Mouse (Mus musculus) layer of hippocampus, postnatal 25 days (tissue): ENCODE results near the gene Maml3. TPM values are rescaled to one million over a fixed set of nuclear protein-coding genes. Genes with fewer than 3 reads are reported as not detected.
A peak's percentile ranks its signal among the peaks of the same experiment; 100 is the strongest.

Experiments
- DNase-seq, 2 experiments: peaks; one replicate each; pipeline ENCODE4 v3.0.0; 2022; ENCODE audit warnings: mixed read lengths in 2 of 2, low spot score in 1 of 2; ENCODE audit errors: extremely low spot score in 1 of 2
- total RNA-seq, 2 experiments: library from RNA; stranded (reverse); gene quantifications; 2 replicates each; pipeline ENCODE4 v1.2.3; 2021

Gene Maml3
- total RNA-seq, 2 experiments from 2014 or later: 7.3 to 10.0 TPM

DNA sequence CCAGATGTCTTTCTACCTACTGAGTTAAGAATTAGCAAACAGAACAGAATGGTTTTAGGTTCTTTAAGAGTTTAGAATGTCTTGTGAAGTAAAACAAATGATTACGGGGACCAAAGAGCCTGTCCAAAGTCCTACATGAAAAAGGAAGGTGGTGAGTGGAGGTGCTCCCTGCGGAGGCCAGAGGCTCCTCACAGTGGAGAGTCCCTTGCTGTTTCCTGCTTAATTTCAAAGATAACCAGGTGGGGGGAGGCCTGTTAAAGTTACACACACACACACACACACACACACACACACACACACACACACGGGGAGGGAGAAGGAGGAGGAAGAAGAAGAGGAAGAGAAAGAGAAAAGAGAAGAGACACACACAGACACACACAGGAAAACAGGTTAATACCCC lies 139.9 kb downstream of the Maml3 start:
- no peak for DNase-seq

DNA sequence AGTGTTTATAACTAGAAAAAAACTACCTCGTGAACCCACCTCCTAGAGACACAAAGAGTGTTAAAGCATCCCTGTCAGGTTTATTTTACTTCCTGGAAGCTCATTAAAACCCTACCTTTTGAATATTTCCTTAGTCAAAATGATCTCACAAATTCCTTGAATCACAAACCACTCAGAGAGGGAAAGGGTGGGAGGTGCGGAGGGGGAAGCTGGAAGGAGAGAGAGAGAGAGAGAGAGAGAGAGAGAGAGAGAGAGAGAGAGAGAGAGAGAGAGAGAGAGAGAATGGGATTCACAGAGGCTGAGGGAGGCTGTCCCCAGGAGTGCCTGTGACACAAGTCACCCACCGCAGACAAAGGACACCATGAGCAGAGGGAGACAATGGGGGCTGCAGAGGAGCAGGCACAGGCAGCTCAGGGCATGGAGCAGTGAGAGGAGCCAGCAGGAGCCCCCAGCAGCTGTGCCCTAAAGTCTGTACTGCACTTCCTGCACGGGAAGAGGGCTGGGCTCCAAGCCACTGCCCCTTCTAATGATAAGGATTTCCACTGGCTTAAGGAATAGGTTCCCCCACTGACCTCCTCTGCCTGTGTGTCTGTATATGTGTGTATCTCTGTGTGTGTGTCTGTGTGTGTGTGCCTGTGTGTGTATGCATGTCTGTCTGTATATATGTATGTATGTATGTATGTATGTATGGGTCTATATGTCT lies 140.8 kb downstream of the Maml3 start:
- no peak for DNase-seq

DNA sequence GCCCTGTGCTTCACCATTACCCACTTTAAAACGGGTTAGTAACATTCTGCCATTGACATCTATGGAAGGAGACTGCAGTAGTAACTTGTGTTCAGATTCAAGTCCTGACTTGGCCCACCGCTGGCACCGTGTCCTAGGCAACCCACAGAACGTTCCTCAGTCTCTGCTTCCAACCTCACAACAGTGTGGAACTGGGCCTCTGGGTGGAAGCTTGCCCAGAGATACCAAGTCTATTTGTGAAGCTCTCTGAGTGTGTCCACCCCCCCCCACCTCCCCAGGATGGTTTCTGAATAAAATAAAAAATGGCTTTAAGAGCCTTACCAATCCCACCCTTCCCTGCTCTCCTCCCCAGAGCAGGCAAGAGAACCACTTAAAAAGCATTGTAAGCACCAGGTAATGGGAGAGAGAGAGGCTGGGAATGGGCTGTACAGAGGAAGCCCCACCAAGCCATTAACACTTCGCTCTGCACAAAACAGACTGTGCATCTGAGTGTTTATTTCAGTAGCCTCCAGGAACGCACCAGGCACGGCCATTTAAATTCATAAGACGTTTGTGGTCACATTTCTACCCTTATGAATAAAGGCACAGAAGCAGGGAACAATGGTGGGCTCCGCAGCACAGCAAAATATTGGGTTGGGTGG lies 141.6 kb downstream of the Maml3 start:
- no peak for DNase-seq

DNA sequence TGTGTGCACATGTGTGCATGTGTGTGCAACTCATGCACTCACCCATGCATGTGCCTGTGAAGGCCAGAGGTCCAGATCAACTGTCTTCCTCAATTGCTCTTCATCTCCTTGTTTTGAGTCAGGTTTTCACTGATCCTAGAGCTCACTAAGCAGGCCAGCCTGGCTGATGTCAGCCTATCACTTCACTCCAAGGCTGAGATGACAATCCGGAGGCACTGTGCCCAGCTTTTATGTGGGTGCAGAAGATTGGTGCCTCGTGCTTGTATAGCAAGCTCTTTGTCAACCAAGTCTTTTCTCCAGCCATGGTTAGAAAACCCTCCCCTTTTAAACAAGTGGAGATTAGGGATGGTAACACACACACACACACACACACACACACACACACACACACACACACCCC lies 146.1 kb downstream of the Maml3 start:
- DNase-seq: no peak

DNA sequence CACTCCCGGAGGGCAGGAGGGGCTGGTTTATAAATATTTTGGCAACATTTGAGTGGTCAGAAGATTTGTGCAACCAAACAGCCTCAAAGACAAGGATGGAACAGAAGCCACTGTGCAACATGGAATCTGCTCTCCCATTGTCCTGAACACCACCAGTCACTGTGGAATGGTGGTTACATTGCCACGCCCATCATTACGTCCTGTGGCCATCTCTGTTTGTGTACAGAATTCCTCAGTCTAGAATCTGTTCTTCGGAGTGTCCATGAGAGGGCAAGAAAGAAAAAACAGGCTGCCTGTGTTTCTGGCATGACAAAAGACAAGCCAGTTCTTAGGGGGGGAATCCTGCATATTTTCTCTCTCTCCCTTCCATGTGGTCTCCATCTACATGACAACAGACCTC lies 150.4 kb downstream of the Maml3 start:
- no peak for DNase-seq

DNA sequence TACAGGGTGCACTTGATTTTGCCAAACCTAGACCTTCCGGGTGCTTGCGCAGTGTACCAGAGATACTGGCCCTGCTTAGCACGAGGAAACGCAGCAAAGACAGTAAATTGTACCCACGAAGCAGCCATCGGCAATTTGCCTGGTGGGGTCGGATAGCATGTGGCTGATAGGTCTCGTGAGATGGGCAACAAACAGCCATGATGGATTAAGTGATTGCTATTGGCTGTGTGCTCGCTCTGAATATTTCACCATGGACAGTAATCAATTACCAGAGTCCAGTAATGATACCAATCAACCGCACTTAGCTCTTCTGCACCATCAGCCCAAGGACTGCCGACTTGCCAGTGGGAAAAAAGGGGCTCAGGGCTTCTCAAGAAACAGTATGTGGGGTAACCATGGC lies 150.9 kb downstream of the Maml3 start:
- no peak for DNase-seq

DNA sequence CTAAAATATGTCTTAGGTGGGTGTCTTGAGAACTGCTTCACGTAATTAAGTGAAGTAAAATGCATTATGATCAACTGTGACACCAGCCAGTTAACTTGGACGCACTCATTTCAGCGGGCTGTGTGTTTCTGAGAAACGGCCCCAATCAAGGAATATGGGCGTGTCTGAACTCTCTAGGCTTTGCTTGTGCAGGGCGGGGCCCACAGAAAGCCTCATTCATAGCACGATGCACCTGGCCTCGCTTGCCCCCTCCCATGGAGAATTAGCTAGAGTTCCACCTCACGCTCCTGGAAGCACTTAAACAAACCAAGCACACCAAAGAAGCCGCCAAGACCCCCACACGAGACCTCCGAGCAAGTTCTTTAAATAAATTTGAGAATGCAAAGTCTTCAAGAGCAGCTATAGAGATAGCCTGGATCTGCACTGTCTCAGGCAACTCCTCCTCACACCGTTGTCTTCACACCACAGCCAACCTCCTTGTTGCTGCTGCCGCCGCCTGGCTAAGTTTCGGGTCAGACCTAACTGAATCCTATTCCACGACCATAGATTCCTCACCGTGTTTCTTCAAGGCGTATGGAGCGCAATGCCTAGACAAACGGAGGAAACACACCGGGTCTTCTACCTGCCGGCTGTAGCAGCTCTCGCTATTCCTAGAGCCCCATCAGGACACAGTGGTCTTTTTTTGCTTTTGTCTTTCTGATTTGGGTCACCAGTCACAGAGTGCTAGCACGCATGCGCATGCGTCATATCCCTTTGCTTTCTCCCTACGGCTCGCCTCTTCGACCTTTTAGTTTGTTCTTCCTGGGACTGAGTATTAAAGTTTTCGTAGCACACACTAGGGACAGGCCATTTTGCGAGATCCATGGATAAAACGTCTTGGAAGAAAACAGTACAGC lies 151.9 kb downstream of the Maml3 start:
- no peak for DNase-seq

DNA sequence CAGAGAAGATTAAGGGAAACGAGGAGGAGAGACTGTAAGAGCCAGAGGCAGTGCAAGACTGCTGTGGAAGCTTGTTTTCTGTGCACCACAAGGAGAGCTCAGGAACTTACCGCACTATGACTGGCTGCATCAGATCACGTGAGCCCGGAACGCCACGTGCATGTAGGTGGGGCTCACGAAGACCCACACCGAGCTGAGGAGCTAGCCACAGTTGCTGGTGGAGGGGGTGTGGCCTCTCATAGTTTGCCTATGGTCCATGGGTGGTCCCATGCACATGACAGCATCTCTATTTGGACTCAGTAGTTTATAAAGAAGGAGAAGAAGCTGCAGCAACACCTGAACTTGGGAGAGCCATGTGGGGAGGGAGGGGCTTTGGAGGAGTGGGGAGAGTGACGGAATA lies 152.6 kb downstream of the Maml3 start:
- DNase-seq: no peak

DNA sequence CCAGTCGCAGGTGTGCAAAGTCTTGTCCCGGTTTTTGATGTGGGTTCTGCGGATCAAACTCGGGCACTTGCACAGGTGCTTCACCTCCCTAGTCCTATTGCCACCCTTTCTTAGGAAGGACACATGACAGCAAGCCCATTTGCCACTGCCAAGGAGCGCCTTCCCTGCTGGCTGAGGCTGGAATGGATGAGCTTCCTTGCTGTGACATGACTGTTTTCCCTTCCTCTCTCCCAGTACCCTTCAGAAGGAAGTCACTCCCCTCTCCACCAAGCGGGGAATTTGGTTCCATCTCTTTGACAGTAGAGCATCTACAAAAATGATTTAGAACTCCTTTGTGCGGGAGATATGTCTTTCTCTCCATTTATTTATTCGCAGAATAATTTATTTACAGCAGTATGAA lies 155.2 kb downstream of the Maml3 start:
- DNase-seq: no peak

DNA sequence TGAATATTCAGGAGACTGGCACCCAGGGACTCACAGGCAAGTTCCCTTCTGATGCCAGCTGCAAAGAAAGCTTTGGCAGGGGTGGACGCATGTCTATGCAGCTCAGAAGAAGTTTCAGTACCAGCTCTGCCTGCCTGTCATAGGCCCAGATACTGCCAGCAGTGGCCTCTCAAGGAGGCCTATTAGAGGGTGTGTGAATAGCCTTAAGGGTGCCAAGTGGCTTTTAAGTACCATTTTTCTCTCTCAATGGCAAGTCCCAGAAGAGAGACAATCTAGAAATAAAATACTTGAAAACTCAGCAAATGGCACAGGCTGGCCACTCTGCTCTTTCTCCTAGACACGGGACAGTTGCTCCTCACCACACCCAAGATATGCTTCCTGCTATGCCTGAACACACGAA lies 157.7 kb downstream of the Maml3 start:
- no peak for DNase-seq

DNA sequence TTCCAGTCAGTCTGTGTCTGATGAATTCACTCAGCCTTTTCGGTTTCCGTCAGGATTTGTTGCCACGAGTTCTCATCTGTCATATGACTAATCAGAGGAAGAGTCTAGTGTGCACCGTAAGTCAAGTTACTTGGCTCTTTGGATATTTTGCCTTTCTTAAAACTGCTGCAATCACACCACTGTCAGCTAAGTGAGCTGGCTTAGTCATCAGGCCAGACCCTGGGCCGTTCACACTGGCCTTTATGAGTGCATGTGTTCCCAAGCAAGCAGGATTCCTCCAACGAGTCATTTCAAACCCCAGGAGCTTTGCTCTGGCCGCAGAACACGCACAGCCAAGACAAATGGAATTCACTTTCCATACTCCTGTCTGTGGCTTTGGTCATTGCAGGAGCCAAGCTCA lies 161.2 kb downstream of the Maml3 start:
- no peak for DNase-seq

DNA sequence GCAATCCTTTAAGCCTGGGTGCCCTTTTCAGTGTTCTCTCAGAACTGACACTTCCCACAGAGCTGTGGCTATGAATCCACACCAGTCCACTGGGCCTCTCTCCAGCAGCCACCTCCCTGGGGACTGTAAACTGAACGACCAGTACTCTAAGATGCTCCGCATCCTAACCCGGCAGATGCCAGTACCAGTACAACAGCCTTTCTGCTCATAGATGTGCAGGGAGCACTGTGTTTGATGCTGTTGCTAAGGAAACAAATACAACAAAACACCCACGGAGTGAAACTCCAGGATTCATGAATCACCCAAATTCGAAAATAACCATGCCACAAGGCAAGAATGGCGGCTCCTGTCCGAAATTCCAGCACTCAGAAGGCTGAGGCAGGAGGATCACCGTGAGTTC lies 163.1 kb downstream of the Maml3 start:
- peak in 1 of 2 experiments; percentile 31 for DNase-seq

DNA sequence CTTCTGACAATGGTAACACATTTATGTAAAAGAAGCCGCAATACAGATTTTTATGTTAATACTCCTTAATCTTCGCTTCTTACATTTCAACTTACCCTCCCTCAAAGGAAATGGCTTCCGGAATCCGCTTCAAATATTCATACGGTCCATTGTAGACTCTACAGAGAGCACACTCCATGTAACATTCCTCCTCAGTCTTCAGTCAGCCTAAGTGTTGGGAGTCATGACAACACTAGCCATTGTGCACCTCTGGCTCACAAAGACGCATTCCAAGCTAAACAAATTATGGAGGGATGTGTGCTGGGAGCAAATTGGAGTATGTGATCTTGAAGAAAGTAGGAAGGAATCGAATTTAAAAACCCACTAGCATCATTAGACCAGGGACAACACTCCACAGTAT lies 165.0 kb downstream of the Maml3 start:
- no peak for DNase-seq

DNA sequence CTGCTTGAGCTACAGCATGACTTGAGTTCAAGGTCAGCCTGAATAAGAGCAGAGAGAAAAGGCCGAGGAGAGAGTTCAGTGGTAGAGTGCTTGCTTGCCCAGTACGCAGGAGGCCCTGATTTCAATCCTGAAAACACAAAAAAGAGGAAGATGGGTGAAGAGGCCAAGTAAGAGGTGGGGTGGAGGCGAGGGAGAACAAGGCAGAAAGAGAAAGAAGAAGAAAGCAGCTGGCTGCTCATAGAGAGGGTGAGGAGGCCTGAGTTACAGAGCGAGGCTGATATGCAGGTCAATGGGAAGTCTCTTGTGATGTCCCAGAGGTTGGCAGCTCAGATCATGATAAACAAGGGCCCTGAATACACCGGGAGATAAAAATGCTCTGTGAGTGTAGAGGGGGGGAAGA lies 165.8 kb downstream of the Maml3 start:
- DNase-seq: no peak

DNA sequence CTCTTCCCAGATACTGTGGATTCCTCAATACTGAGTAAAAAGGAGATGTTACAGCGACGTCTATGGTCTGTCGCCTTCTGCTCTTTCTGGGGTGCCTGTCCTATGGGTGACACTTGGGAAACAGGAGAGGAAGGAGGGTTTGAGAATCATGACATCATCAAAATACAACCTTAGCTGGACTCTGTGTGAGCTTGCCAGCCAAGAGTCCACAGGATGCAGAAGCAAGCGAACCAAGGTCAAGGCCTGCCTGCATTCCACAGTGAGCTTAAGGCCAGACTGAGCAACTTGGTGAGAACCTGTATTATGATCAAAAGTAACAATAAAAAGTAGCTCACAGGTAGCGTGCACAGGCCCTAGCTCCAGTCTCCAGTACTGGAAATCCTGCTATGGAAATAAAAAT lies 167.7 kb downstream of the Maml3 start:
- DNase-seq: no peak

DNA sequence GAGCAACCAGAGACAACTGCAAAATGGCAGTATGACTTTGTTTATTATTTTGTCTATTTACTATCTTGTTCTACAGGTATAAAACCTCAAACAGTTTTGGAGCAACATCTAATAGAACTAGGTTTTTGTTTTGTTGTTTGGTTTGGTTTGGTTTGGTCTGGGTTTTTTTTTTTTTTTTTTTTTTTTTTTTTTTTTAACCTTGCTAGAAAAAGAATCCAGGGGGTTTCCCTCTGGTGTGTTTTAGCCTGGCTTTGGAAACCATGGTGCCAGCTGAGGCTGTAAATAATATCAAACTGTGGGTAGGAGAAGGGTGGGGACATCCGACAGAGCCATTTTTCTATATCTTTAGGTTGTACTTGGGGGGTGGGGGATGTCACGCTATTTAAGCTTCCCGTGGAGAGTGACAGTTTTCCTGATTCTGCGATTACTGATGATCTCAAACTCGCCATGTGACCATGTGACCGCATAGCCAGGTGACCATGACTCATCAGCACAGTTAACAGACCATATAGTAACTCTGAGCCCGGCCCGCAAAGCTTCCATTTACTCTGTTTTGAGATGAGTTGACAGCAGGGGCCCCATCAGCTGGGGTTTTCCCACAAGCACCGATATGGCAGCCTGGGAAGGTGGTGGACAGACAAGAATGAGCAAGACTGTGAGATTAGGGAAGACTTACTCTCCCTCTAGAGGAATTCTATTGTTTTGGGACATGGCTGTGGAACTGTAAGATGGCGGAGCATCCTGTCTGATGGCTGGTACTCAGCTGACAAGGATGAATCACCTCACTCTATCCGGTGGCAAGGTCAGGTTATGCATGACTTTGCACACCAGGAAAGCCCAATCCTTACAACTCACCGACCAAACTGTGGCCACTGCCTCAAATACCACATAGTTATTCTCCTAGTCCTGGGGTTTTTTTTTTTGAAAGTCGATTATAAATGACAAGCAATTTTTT lies 170.1 kb downstream of the Maml3 start:
- no peak for DNase-seq

DNA sequence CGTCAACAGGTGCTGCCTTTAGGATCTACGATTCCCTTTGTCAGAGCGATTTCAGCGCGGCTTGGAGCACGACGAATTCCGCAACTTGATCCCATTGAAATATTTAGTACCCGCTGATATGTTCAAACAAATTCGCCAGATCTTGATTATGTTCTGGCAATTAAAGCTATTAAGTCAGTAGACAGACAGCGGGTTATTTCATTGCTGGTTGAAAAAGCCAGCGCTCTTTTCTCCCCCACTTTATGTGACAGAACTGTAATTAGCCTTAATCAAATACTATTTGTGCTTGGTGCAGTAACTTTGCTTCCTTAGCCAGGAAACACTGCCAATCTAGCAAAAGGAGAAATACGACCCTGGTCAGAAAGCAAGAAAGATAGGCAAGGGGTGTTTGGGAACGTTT lies 176.7 kb downstream of the Maml3 start:
- no peak for DNase-seq

DNA sequence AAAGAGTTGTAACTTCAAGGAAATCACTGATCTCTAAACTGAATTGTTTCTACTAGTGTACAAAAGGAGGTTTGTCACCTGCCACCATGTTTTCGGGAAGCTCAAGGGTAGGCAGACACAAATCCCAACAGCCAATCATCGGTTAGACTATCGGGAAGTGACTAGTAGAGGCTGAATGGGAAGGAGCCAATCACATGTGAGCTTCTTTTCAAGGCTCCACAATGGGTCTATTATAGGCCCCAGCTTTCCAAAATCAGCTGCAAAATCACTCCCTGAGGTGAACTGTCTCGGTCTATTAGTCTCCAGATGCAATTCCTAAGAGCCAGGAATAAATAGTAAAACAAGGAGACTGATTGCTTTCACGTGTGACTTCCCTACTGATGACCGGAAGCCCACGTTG lies 177.3 kb downstream of the Maml3 start:
- DNase-seq: no peak

DNA sequence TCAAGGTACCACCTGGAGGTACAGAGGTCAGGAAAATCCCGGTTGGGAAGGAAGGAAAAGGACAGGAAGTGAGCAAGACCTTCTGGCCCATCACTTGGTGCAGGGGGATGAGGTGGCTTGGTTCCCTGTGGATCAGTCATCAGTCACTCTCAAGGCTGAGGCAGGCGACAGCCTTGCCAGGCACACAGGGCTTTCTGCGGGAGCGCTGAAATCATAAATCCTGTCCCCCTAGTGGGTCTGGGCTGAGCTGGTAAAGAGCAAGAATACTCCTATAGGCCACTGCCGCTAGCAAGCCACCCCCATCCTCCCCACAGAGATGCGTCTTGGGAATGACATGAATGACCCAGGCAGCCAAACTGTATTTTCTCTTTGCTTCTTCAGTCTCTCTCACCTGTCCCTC lies 177.8 kb downstream of the Maml3 start:
- DNase-seq: no peak

DNA sequence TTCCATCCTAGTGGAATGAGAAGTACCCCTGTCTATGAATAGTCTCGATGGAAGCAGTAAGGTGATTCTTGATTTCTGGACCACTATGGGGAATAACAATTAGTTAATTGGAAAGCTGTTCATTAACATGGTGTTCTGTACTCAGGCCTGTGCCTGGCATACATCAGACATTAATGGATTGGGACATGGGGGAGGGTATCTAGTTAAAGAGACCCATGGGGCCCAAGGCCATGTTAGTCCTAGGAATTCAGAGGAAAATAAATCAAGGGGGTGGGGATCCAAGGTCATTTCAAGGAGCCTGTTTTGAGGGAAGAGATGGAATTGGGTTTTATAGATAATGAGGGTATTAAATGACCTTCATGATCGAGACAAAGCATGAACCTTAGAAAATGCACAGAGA lies 179.1 kb downstream of the Maml3 start:
- no peak for DNase-seq
